Mouse (Mus musculus) skeletal muscle tissue, adult 2 months (tissue): ENCODE measurements around the gene Ccdc114.
A peak's percentile ranks its signal among the peaks of the same experiment; 100 is the strongest.
"Not testable (repeated sequence)": the region's sequence is repeated elsewhere in the genome, so short reads cannot be mapped to it uniquely, and the experiment has no call there.

Experiments
- DNase-seq: peaks from one replicate; pipeline ENCODE4 v3.0.0-alpha.2; 2012; ENCODE audit warnings: low read depth, low spot score

Gene Ccdc114

GRCm38 (mm10) chr7:45923762-45924428, at the start of gene Ccdc114:
Gene Ccdc114 (plus strand): TSS chr7:45924072.
- peak; percentile 81 for DNase-seq

GRCm38 (mm10) chr7:45876895-45877294, 47.0 kb upstream of the Ccdc114 start:
- DNase-seq, result no peak

GRCm38 (mm10) chr7:45878278-45878677, 45.6 kb upstream of the Ccdc114 start, which contains the start of gene Grin2d:
Gene Grin2d (minus strand): TSS chr7:45878378.
- not testable (repeated sequence) for DNase-seq

GRCm38 (mm10) chr7:45880531-45880930, 43.3 kb upstream of the Ccdc114 start:
- no peak for DNase-seq

DNA sequence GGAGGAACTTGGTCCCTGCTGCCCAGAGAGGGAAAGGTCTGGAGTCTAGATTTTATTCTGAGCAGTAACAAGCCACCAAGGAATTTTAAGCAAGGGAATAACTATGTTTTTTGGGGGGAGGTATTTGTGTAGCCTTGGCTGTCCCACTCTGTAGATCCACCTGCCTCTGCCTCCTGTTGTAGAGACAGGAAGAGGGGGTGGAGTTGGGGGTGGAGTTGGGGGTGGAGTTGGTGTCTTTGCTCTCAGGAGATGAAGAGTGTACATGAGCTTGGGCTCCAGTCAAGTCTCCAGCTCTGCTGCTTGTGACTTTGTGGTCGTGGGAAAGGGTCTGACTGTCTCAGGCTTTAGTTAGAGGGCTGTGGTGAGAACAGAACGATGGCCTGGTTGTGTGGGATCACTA, 42.9 kb upstream of the Ccdc114 start:
- no peak for DNase-seq

GRCm38 (mm10) chr7:45887246-45887645, 36.6 kb upstream of the Ccdc114 start:
- no peak for DNase-seq

DNA sequence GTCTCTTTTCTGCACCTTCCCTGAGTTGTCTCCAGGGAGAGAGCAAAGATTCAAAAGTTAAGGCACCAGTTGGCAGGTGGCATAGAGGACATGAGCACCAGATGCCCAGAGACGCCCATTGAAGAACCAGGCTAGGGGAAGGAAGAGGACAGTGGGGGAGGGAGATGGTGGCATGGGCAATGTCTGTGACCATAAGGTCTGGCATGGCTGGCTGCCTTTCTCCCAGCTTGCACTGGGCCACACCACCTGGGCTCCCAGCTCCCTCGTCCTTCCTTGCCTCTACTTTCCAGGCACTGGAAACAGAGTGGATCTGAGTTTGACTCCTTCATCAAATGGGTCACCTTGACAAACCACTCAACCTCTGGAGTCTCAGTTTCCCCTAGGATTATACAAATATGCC, 31.2 kb upstream of the Ccdc114 start:
- no peak for DNase-seq

DNA sequence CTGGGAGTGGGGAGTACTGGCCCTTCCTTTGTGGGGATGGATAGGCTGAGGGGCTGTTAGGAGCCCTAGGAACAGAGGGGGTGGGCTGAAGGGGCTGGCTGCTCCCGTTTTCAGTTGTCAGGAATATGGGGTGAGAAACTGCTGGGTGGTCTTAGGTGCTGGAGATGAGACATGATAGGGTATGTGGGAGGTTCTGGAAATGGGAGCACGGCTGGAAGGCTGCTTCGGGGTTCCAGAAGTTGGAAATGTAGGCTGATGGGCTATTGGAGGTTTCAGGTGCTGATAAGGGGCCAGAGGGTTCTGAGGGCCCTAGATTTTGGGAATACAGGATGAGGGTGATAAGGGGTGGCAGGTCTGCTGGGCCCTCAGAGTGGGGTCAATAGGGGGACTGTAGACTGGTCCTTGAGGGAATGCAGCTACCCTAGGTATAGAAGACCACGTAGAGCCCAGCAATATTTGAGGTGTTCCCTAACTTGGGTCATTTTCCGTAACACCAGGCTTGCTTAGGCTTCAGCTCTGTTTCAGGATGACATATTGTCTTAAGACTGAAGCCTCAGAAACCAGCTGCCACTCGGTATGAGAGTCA, 27.8 kb upstream of the Ccdc114 start:
- no peak for DNase-seq

- peak; percentile 100 for DNase-seq
Observed at GRCm38 (mm10) chr7:45896517-45897257, 27.2 kb upstream of the Ccdc114 start, which contains the start of the genes Syngr4 and Tmem143. Gene Syngr4 (minus strand): TSS chr7:45896714. Gene Tmem143 (plus strand): TSS chr7:45896941.

DNA sequence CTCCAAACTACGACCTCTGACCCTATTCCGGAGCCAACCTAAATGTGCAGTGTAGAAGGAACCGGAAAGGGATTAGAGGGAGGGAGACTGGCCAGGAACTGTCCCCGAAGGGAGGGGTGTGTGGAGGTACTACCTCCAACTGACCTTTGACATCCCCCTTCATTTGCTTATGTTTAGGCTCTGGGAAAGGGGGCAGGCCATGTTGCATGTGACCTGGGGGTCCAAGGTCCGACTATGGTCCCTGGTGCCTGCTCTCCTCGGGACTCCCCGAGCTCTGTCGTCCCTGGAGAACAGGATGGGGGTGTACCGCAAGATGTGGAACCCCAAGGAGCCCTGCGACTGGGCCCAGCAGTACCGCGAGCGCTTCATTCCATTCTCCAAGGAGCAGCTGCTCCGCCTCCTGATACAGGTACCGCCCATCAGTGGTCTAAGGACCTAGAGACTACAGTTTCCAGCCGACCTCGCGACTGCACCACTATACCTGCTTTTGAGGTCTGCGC, 26.6 kb upstream of the Ccdc114 start:
- no peak for DNase-seq

- DNase-seq, result not testable (repeated sequence)
Observed at GRCm38 (mm10) chr7:45898125-45898524, 25.7 kb upstream of the Ccdc114 start.

- DNase-seq, result no peak
Observed at GRCm38 (mm10) chr7:45901562-45901961, 22.3 kb upstream of the Ccdc114 start.

DNA sequence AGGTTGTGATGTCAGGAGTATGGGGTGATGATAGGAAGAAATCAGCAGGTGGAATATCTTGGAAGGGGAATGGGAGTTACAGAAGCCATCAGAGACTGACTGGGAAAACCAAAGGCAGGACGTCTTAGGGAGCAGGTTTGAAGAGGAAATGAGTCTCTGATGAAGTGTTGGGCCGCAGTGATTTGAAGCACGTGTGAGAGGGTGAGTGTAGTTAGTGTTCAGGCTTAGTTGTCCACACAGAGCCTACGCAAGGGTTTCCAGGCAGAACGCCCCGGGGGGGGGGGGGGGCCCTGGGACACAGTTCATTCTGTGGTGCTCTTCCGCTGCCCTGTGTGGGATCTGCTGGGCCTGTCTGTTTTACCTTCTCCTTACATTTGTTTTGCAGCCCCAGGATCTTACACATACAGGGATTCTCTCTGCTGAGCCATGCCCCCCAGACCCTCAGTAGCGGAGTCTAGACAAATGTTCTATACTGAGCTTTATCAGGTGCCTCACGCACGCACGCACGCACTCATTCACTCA, 21.3 kb upstream of the Ccdc114 start:
- no peak for DNase-seq

DNA sequence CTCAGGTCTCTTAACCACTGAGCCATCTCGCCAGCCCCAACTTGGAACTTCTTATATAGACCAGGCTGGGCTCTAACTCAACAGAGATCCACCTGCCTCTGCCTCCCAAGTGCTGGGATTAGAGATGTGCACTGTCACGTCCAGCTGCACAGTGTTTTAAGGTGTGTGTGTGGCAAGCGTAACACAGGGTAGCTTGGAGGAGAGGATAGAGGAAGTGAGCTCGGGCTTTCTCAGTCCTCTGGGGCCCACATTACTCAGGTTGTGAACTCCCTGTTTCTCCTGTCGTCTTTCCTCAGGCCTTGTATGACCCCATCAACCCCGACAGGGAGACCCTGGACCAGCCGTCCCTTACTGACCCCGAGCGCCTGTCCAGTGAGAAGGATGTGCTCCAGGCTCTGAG, 17.2 kb upstream of the Ccdc114 start:
- no peak for DNase-seq

DNA sequence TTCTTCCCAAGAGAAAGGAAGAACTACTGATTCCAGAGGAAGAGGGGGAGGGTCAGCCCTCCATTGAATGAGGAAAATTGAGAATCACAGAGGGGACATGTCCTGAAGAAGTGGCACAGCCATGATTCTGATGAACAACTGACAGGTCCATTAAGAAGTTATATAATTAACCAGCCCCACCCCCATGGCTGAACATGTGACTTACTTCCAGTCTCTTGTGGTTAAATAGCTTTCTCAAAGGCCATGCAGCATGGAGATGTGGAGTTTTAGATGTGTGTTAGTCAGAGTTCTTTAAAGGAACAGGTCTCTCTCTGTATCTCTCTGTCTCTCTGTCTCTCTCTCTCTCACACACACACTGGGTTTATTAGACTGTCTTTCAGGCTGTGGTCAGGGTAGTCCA, 15.5 kb upstream of the Ccdc114 start:
- DNase-seq, result no peak

DNA sequence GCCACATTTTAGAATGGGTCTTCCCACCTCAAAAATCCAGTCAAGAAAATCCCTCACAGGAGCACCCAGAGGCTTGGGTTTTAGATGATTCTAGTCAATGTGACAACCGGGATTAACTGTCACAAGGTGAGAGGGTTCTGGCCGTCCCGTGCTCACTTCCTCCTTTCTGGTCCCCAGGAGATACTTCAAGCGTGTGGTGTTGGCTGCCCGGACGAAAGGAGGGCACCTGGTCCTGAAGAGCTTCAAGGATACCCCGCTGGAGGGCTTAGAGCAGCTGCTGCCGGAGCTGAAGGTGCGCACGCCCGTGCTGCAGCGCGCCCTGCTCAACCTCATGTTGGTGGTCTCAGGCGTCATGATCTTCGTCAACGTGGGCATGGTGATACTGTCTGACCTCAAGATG, 14.7 kb upstream of the Ccdc114 start:
- no peak for DNase-seq

DNA sequence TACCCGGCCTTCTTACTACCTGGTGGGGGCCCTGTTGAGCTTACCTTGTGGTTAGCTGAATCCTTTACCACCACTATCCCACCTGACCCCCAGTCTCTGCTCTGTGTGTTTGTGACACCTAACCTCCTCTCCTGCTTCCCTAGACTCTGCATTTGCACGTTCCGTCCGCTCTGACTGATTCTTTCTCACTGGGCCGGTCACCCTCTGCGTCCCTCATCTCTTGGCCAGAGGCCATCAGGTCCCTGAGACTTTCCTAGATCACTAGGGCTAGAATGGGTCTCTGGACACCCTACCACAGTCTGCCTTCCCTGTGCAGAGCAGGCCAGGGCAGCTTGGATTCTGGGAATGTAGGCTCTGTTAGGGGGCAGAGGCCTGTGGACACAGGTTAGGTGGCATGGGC, 9.8 kb upstream of the Ccdc114 start:
- no peak for DNase-seq

GRCm38 (mm10) chr7:45915011-45915410, 8.9 kb upstream of the Ccdc114 start:
- DNase-seq, result no peak

DNA sequence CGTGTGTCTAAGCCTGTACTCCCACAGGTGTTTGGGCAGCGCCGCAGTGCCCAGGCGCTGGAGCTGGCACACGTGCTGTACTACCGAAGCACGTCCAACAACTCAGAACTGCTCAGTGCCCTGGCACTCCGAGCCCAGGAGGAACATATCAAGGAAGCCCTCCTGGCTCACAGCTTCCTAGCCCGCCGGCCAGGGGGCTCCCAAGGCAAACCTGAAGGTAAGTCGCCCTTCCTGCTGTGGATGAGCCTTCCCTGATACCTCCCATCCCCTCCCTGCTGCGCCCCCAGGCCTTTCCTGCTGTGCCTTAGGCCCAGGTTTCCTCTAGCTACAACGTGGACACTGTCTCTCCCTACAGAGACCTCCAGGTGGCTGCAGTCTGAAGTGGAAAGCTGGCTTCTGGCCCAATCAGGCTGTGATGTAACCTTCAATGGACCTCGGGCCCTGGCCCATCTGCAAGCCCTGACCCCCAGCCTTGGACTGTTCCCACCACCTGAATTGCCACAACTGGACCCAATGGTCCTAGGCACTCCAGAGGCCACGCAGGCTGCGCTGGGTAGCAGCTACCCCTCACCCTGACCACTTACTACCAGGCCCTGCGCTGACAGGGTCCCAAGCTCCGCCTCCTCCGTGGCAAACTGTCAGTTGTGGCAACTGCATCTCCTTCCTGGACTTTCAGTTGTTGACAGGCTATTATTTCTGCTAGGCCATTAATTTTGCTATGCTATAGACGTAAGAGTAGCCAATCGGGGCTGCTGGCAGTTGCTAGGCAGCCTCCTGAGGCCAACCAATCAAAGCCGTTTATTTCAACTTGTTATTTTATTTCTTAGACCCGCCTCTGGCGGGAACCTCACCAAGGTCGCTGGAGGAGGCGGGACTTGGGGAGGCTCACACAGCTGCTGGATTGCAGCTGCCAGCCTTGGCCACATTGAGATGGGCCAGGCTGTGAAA, 7.5 kb upstream of the Ccdc114 start:
- peak; percentile 88 for DNase-seq

DNA sequence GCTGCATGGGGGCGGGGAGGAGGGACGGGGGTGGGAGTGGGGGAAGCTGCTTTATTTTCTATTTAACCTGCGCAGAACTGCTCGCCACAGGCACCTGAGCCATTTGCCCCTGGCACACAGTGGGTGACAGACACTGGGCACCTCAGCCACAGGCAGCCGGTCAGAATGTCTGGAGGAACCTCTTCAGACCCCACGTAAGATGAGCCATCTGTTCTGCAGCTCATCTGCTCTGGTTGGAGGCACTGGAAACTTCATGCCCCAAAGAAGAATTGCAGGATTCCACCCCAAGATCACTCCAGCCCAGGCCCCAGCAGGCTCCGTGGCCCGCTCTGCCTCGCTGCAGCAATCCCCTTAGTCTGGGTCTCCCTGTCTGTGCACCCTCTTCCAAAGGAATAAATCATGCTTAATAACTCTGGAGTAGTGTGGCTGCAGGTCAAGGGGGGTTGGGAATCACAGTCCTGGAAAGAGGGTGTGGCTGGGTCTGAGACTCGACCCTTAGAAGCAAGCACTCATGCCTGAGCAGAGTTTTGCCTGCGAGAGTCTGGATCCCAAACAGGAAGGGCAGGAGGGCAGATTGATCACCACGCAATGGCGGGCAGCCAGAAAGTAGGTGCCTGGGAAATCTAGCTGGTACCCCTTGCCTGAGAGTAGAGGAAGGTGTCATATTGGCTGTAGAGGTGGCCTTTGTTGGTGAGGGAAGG, 6.7 kb upstream of the Ccdc114 start:
- DNase-seq, result no peak
